Mouse (Mus musculus): ENCODE measurements at regions not wholly inside any gene's neighbourhood (a gene's known extent, or its start where the extent isn't known, plus 50 kb on each side); places are given as distances from the start of the nearest gene placed in this dataset.

GRCm38 (mm10) chr1:142985516-142985915 lies 654.9 kb upstream of the B3galt2 start:
- no peaks in the 10 kb centered on the region for H3K27me3 ChIP-seq (ENCODE audit: insufficient read depth, low read length)
- no peak overlapping the region for H3K4me3 ChIP-seq (ENCODE audit: low read depth, low read length)
- 39% methylated on average over 1 of the region's 1 CpGs for WGBS
- ATAC-seq (ENCODE audit: low FRiP score) = no peak
- no peaks in the 10 kb centered on the region for H3K9me3 ChIP-seq (ENCODE audit: low read length)
- no peak overlapping the region for H3K9ac ChIP-seq (replicated peaks; ENCODE audit: low read length, poor library complexity, severe bottlenecking)
- no peak overlapping the region for H3K4me2 ChIP-seq (ENCODE audit: low read depth, low read length, poor library complexity, severe bottlenecking)
- no peak overlapping the region for H3K27ac ChIP-seq (ENCODE audit: low read depth, low read length)
- H3K36me3 ChIP-seq (ENCODE audit: insufficient read depth, low read length) = no peaks in the 10 kb centered on the region
- H3K4me1 ChIP-seq (ENCODE audit: insufficient read depth, low read length) = no peaks in the 10 kb centered on the region
- DNase-seq (ENCODE audit: low spot score) = no peak
- TF ChIP-seq CTCF (IDR thresholded peaks at IDR 0.05) = no peak

- Histone ChIP-seq H3K27me3 (ENCODE audit: insufficient read depth, low read length) (no peaks in the 10 kb centered on the region), H3K4me1 (ENCODE audit: insufficient read depth, low read length) (no peaks in the 10 kb centered on the region), H3K4me3 (ENCODE audit: low read depth, low read length) (no peak overlapping the region), H3K36me3 (ENCODE audit: insufficient read depth, low read length) (no peaks in the 10 kb centered on the region), H3K9me3 (ENCODE audit: low read length) (no peaks in the 10 kb centered on the region), H3K4me2 (ENCODE audit: low read depth, low read length, poor library complexity, severe bottlenecking) (no peak overlapping the region), H3K9ac (replicated peaks; ENCODE audit: low read length, poor library complexity, severe bottlenecking) (no peak overlapping the region), H3K27ac (ENCODE audit: low read depth, low read length) (no peak overlapping the region)
- ATAC-seq (ENCODE audit: low FRiP score) (no peak), DNase-seq (ENCODE audit: low spot score) (no peak)
- 67% methylated on average over 1 of the region's 1 CpGs for WGBS
- TF ChIP-seq CTCF (IDR thresholded peaks at IDR 0.05) = no peak
Measured at GRCm38 (mm10) chr1:143000216-143000615, 640.2 kb upstream of the B3galt2 start.

- Histone ChIP-seq H3K9ac (replicated peaks; ENCODE audit: low read length, poor library complexity, severe bottlenecking) (no peak overlapping the region), H3K9me3 (ENCODE audit: low read length) (no peaks in the 10 kb centered on the region), H3K36me3 (ENCODE audit: insufficient read depth, low read length) (no peaks in the 10 kb centered on the region), H3K27ac (ENCODE audit: low read depth, low read length) (no peak overlapping the region), H3K4me3 (ENCODE audit: low read depth, low read length) (no peak overlapping the region), H3K27me3 (ENCODE audit: insufficient read depth, low read length) (no peaks in the 10 kb centered on the region), H3K4me2 (ENCODE audit: low read depth, low read length, poor library complexity, severe bottlenecking) (no peak overlapping the region), H3K4me1 (ENCODE audit: insufficient read depth, low read length) (no peaks in the 10 kb centered on the region)
- ATAC-seq (ENCODE audit: low FRiP score) (no peak), DNase-seq (ENCODE audit: low spot score) (no peak)
- TF ChIP-seq CTCF (IDR thresholded peaks at IDR 0.05) = no peak
- 86% methylated on average over 3 of the region's 3 CpGs for WGBS
Measured at GRCm38 (mm10) chr1:143001112-143001511, 639.4 kb upstream of the B3galt2 start.

GRCm38 (mm10) chr1:143006045-143006444 lies 634.4 kb upstream of the B3galt2 start:
- WGBS = 91% methylated on average over 3 of the region's 3 CpGs
- ATAC-seq (ENCODE audit: low FRiP score) (no peak), DNase-seq (ENCODE audit: low spot score) (no peak)
- H3K36me3 ChIP-seq (ENCODE audit: insufficient read depth, low read length) = no peaks in the 10 kb centered on the region
- H3K4me2 ChIP-seq (ENCODE audit: low read depth, low read length, poor library complexity, severe bottlenecking) = no peak overlapping the region
- no peak for TF ChIP-seq CTCF (IDR thresholded peaks at IDR 0.05)
- H3K4me3 ChIP-seq (ENCODE audit: low read depth, low read length) = no peak overlapping the region
- no peak overlapping the region for H3K9ac ChIP-seq (replicated peaks; ENCODE audit: low read length, poor library complexity, severe bottlenecking)
- H3K4me1 ChIP-seq (ENCODE audit: insufficient read depth, low read length) = no peaks in the 10 kb centered on the region
- H3K27me3 ChIP-seq (ENCODE audit: insufficient read depth, low read length) = no peaks in the 10 kb centered on the region
- H3K27ac ChIP-seq (ENCODE audit: low read depth, low read length) = no peak overlapping the region
- H3K9me3 ChIP-seq (ENCODE audit: low read length) = no peaks in the 10 kb centered on the region

- DNase-seq (ENCODE audit: low spot score) = no peak
- no peaks in the 10 kb centered on the region for H3K36me3 ChIP-seq (ENCODE audit: insufficient read depth, low read length)
- no peak overlapping the region for H3K27ac ChIP-seq (ENCODE audit: low read depth, low read length)
- no peaks in the 10 kb centered on the region for H3K9me3 ChIP-seq (ENCODE audit: low read length)
- TF ChIP-seq CTCF (IDR thresholded peaks at IDR 0.05) = no peak
- no peak overlapping the region for H3K4me2 ChIP-seq (ENCODE audit: low read depth, low read length, poor library complexity, severe bottlenecking)
- WGBS = 85% methylated on average over 2 of the region's 2 CpGs
- ATAC-seq (ENCODE audit: low FRiP score) = no peak
- H3K4me1 ChIP-seq (ENCODE audit: insufficient read depth, low read length) = no peaks in the 10 kb centered on the region
- no peak overlapping the region for H3K9ac ChIP-seq (replicated peaks; ENCODE audit: low read length, poor library complexity, severe bottlenecking)
- no peaks in the 10 kb centered on the region for H3K27me3 ChIP-seq (ENCODE audit: insufficient read depth, low read length)
- no peak overlapping the region for H3K4me3 ChIP-seq (ENCODE audit: low read depth, low read length)
Measured at GRCm38 (mm10) chr1:143019982-143020381, 620.5 kb upstream of the B3galt2 start.

- 61% methylated on average over 2 of the region's 2 CpGs for whole genome bisulfite sequencing
Measured at GRCm38 (mm10) chr1:143053161-143053560, 587.3 kb upstream of the B3galt2 start.

More at GRCm38 (mm10) chr1:143053161-143053560, 587.3 kb upstream of the B3galt2 start:
- no peaks in the 10 kb centered on the region for H3K36me3 ChIP-seq (ENCODE audit: insufficient read depth, low read length)
- H3K9me3 ChIP-seq (ENCODE audit: low read length) = no peaks in the 10 kb centered on the region
- no peaks in the 10 kb centered on the region for H3K27me3 ChIP-seq (ENCODE audit: insufficient read depth, low read length)
- no peak for TF ChIP-seq CTCF (IDR thresholded peaks at IDR 0.05)
- no peaks in the 10 kb centered on the region for H3K4me1 ChIP-seq (ENCODE audit: insufficient read depth, low read length)
- H3K27ac ChIP-seq (ENCODE audit: low read depth, low read length) = no peak overlapping the region
- H3K9ac ChIP-seq (replicated peaks; ENCODE audit: low read length, poor library complexity, severe bottlenecking) = no peak overlapping the region
- H3K4me3 ChIP-seq (ENCODE audit: low read depth, low read length) = no peak overlapping the region
- ATAC-seq (ENCODE audit: low FRiP score) = no peak
- DNase-seq (ENCODE audit: low spot score) = no peak
- H3K4me2 ChIP-seq (ENCODE audit: low read depth, low read length, poor library complexity, severe bottlenecking) = no peak overlapping the region
